Mouse (Mus musculus) fibroblast of lung, adult 2 months (primary cell): ENCODE data around the gene Tcl1.
"Not testable (repeated sequence)": the region's sequence is repeated elsewhere in the genome, so short reads cannot be mapped to it uniquely, and the experiment has no call there.

Experiments
- DNase-seq: peaks from one replicate; pipeline ENCODE4 v3.0.0-alpha.2; 2011; ENCODE audit warnings: low read depth

Tcl1 gene

GRCm38 (mm10) chr12:105222601-105223319 is at the start of gene Tcl1:
Gene Tcl1 (minus strand): TSS chr12:105222793.
- DNase-seq = no peak

GRCm38 (mm10) chr12:105271016-105271965 is 48.7 kb upstream of the Tcl1 start:
- DNase-seq = no peak

GRCm38 (mm10) chr12:105267076-105267475 is 44.5 kb upstream of the Tcl1 start:
- no peak for DNase-seq

GRCm38 (mm10) chr12:105266096-105266495 is 43.5 kb upstream of the Tcl1 start:
- DNase-seq = no peak

- no peak for DNase-seq
These were observed 36.6 kb upstream of the Tcl1 start for GRCm38 (mm10) chr12:105259221-105259620.

- DNase-seq = no peak
These were observed 36.2 kb upstream of the Tcl1 start for GRCm38 (mm10) chr12:105258787-105259186.

GRCm38 (mm10) chr12:105253796-105254195 is 31.2 kb upstream of the Tcl1 start:
- no peak for DNase-seq

- no peak for DNase-seq
These were observed 26.2 kb upstream of the Tcl1 start for GRCm38 (mm10) chr12:105248763-105249233.

- no peak for DNase-seq
These were observed 16.5 kb upstream of the Tcl1 start for GRCm38 (mm10) chr12:105239060-105239459.

GRCm38 (mm10) chr12:105235091-105235490 is 12.5 kb upstream of the Tcl1 start:
- no peak for DNase-seq

GRCm38 (mm10) chr12:105234362-105234761 is 11.8 kb upstream of the Tcl1 start:
- DNase-seq = no peak

GRCm38 (mm10) chr12:105224621-105225320 is 2.2 kb upstream of the Tcl1 start:
- DNase-seq = no peak

- no peak for DNase-seq
These were observed 5.4 kb downstream of the Tcl1 start for GRCm38 (mm10) chr12:105217101-105217760.

- DNase-seq = no peak
These were observed 13.4 kb downstream of the Tcl1 start for GRCm38 (mm10) chr12:105209231-105209630.

- no peak for DNase-seq
These were observed 14.2 kb downstream of the Tcl1 start for GRCm38 (mm10) chr12:105208441-105208840.

GRCm38 (mm10) chr12:105207071-105207470 is 15.5 kb downstream of the Tcl1 start:
- DNase-seq = no peak

GRCm38 (mm10) chr12:105201657-105202056 is 20.9 kb downstream of the Tcl1 start, which contains the start of gene Tcl1b4:
Gene Tcl1b4 (plus strand): TSS chr12:105201957.
- DNase-seq = not testable (repeated sequence)

GRCm38 (mm10) chr12:105199684-105200497 is 22.7 kb downstream of the Tcl1 start:
- not testable (repeated sequence) for DNase-seq

GRCm38 (mm10) chr12:105190743-105191142 is 31.9 kb downstream of the Tcl1 start, which contains the start of gene Tcl1b3:
Gene Tcl1b3 (plus strand): TSS chr12:105191043.
- DNase-seq = not testable (repeated sequence)

GRCm38 (mm10) chr12:105188980-105189379 is 33.6 kb downstream of the Tcl1 start:
- DNase-seq = not testable (repeated sequence)
